Mouse (Mus musculus) layer of hippocampus, adult 9-11 months (tissue): ENCODE results near the gene Hist1h4a.
A peak's percentile ranks its signal among the peaks of the same experiment; 100 is the strongest.
"Not testable (repeated sequence)": the region's sequence is repeated elsewhere in the genome, so short reads cannot be mapped to it uniquely, and the experiment has no call there.

Source experiments
- DNase-seq: peaks from one replicate; pipeline ENCODE4 v3.0.0; 2022

The Hist1h4a gene

DNA sequence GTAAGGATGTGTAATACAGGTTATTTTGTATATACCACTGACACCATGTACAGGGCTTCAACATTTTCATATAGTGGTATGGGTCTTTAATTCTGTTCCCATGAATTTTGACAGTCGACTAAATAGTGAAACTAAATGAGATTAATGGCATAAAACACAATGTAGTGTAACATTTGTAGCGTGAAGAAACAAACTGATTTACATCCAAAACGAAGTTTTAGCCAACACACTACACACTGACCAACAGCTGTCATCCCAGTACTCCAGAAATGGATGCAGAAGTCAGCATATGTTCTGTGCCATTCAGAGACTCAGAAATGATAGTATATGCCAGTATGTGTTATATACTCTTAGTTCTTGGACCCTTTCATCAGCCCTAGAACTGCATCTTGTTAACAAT lies 3.1 kb downstream of the Hist1h4a start:
- DNase-seq, result no peak

DNA sequence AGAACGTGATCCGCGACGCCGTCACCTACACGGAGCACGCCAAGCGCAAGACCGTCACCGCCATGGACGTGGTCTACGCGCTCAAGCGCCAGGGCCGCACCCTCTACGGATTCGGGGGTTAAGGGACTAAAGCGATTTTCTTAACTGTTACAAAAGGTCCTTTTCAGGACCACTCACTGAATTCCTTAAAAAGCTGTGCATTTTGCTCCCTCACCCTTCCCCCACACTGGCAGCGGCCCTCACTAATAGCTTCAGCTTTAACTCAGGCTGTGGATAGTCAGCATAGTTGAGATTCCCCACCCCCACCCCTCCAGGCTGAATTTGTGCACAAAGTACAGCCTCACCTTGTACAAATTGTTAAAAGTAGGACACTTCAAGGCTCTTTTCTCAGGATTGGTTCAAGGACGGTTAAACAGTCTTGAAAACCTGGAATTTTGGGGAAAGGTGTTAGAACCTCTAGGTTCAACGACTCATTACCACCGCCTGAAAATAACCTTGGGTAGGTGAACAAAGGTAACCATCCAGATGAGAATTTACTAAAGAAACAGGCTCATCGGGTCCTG lies 3.7 kb downstream of the Hist1h4a start:
- no peak for DNase-seq

- DNase-seq, result peak; percentile 94
These were observed 4.2 kb downstream of the Hist1h4a start, which contains the start of gene Hist1h4b for GRCm38 (mm10) chr13:23756790-23757189. Hist1h4b (plus strand) TSS chr13:23757013.

- no peak for DNase-seq
These were observed 6.0 kb downstream of the Hist1h4a start for GRCm38 (mm10) chr13:23755000-23755399.

- DNase-seq, result no peak
These were observed 7.5 kb downstream of the Hist1h4a start for GRCm38 (mm10) chr13:23753314-23754078.

GRCm38 (mm10) chr13:23752742-23753172 lies 8.3 kb downstream of the Hist1h4a start:
- no peak for DNase-seq

DNA sequence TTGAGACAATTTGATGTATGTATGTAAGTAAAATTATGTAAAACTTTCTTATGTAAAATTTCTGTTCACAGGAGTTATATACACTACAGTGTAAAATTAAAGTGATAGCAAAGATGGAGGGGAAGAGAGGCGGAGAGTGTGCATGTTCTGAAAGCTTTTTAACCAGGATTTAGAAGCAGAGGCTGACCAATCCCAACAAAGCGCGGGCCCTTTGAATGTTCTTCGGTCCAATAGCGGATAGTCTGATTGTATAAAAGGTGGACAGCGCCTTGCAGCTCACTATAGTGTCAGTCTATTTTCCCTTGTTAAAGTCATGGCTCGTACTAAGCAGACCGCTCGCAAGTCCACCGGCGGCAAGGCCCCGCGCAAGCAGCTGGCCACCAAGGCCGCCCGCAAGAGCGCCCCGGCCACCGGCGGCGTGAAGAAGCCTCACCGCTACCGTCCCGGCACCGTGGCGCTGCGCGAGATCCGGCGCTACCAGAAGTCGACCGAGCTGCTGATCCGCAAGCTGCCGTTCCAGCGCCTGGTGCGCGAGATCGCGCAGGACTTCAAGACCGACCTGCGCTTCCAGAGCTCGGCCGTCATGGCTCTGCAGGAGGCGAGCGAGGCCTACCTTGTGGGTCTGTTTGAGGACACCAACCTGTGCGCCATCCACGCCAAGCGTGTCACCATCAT lies 8.8 kb downstream of the Hist1h4a start, which contains the start of gene Hist1h3b:
Gene Hist1h3b, plus strand, starts transcription at position 201 of the 675 bp plus-strand sequence.
- peak; percentile 91 for DNase-seq

DNA sequence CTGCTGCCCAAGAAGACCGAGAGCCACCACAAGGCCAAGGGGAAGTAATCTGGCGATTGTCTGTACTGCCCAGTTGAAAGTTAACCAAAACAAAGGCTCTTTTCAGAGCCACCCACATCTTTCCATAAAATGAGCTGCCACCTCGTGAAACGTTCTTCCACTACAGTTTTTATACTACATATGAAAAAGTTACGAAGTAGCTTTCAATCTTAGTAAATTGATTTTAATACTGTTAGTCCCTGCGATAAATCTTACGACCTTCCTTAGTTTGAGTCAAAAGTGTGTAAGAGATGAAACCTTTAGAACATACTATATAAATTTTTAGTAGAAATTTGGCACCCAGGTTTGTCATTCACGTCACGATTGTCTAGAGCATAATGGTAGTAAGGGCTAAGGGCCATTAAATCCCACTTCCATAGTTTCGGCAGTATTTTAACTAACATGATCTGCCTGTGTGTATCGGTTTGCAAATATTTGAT lies 9.5 kb downstream of the Hist1h4a start:
- DNase-seq, result no peak

GRCm38 (mm10) chr13:23750839-23751477 lies 10.1 kb downstream of the Hist1h4a start, which contains the start of gene Hist1h2ab:
Hist1h2ab (plus strand) TSS chr13:23751126.
- DNase-seq, result not testable (repeated sequence)

DNA sequence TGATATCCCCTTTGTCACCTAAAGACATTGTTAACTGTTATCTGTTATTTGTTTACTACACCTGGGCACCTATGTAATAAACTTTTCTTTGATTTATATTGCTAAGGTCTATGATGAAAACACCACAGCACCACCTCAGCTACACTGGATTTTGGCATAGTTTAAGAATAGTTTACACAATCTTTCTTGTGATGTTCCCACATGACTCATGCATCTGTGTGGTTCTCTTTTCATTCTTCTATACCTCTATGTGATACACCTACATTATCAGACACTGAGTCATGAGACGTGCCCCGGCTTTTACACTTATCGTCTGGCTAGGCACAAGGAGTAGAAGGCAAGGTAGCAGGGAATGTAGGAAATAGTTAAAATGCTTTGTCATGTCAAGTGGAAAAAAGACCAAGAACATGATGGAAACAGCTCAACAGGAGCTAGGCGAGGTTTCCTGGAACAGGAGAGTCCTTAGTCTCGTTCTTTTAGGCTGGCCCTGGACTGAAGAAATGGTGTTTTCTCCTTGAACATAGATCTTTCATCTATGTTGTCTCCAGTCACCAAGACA lies 11.4 kb downstream of the Hist1h4a start:
- no peak for DNase-seq

DNA sequence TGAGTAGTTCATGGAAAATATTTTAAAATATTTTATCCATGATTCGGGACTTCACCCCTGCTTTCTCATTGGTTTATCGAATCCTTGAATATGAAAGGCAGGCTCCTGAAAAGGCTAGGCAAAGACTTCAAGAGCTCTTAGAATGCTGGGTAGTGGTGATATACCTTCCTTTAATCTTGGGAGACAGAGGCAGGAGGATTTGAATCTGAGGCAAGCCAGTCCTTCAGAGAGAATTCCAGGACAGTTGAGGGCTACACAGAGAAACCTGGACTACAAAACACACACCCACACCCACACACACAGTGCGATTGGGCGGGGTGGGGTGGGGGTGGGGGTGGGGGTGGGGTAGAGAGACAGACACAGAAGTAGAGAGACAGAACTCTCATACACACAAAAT lies 13.1 kb downstream of the Hist1h4a start:
- DNase-seq, result no peak

DNA sequence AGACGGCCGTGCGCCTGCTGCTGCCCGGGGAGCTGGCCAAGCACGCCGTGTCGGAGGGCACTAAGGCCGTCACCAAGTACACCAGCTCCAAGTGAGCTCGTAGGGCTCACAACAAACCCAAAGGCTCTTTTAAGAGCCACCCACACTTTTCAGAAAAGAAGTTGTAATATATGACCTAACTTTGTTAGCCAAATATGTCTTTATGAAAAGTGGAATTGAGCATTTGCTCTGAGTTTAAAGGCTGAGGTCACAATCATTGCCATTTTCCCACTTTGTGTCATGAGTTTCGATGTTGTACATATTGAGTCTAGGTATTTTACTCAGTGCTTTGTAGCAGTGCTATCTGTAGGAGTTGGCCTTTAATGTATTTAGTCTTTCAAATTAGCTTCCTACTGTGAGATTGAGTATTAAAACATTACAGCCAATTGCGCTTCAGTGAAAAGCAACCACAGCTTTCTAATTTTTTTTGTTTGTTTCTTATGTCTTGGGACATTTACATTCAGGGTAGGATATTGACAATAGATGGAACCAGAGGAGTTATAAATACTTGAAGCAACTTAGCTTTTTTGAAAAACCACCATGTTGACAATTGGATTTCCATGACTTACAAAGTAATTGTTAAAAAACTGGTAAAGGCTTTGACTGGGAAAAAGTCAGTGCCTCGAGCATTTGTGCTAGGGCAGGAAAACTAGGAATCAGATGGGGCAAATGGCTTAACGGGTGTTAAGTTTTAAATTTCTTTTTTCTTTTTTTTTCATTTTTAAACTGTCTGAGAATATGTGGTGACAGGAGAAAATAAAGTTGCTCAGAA lies 13.7 kb downstream of the Hist1h4a start:
- DNase-seq, result no peak

DNA sequence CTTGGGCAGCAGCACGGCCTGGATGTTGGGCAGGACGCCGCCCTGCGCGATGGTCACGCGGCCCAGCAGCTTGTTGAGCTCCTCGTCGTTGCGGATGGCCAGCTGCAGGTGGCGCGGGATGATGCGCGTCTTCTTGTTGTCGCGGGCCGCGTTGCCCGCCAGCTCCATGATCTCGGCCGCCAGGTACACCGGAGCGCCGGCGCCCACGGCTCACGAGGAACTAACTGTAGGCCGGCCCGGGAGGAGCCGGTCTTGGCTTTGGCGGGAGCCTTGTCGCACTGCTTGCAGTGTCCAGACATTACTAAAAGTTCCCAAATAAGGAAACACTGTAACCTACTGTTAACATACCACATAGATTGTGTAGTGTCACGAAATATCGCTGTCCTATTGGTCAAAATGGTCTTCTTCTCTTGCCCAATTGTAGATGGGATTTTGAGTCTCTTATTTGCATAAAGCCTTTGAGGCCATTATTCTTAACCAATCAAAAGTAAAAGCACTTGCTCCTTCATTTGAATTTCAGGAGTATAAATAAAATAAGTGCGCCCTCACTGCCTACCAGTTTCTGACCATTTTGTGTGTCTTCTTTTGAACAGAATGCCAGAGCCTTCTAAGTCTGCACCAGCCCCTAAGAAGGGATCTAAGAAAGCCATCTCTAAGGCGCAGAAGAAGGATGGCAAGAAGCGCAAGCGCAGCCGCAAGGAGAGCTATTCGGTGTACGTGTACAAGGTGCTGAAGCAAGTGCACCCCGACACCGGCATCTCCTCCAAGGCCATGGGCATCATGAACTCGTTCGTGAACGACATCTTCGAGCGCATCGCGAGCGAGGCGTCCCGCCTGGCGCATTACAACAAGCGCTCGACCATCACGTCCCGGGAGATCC lies 14.6 kb downstream of the Hist1h4a start, which contains the start of gene Hist1h2bb:
Gene Hist1h2bb, plus strand, starts transcription at position 534 of the 880 bp plus-strand sequence.
- DNase-seq, result peak; percentile 88

DNA sequence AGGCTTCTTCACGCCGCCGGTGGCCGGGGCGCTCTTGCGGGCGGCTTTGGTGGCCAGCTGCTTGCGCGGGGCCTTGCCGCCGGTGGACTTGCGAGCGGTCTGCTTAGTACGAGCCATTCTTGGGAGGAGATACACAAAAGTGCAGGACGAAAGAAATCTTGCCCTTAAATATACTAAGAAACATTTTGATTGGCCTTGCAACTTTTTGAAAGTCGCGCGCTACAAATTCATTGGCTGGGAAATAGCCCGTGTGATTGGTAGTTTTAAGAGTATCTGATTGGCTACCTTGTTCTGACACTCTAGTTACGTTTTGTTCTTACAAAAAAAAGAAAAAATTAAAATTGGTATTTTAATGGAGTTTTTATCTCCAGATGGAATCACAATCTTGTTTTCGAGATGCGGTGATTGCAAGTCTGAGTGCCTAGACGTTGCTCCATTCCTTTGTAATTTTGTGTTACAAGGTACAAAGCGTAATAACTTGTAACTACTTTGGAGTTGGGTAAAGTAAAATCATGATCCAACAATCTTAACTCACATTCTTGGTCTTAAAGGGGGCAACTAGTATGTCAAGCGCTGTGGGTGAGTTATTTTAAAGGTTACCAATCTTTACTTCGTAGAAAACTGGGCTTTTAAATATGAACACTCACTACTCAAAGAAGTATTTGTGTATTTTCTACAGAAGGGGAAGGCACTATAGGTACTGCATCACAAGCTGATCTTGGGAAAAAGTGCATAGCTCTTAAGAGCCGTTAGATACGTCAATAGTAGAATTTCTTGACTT lies 15.5 kb downstream of the Hist1h4a start, which contains the start of gene Hist1h3c:
Gene Hist1h3c, minus strand, starts transcription at position 222 of the 781 bp plus-strand sequence.
- peak; percentile 84 for DNase-seq

- DNase-seq, result no peak
These were observed 16.3 kb downstream of the Hist1h4a start for GRCm38 (mm10) chr13:23744421-23745380.

GRCm38 (mm10) chr13:23743963-23744362 lies 17.1 kb downstream of the Hist1h4a start:
- no peak for DNase-seq

DNA sequence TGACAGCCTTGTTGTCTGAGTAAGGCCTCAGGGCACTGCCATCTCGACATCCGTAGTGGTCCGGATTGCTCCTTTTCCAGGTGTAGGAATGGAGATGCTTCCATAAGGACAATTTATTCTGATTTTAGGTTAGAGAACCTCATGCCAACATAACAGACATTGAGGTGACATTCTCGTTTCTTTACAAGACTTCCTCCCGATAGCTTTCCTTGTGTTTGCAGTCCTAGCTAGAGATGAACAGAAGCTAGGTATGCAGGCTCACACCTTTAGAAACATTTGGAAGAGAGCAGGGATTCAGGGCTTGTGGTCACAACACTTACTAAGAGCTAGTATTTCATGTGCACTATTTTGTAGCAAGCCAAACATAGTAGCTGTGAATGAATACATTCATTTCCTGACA lies 17.8 kb downstream of the Hist1h4a start:
- no peak for DNase-seq

GRCm38 (mm10) chr13:23742007-23742406 lies 19.0 kb downstream of the Hist1h4a start:
- DNase-seq, result no peak
